Mouse (Mus musculus) intestine, embryonic 16.5 days (tissue): Measurements from ENCODE around the gene Tmub1. TPM values are rescaled to one million over a fixed set of nuclear protein-coding genes. Genes with fewer than 3 reads are reported as not detected.

Experiments used
- ATAC-seq: fragments of 200-750 bp; cut with Nextera tagmentation; 2 replicates; pipeline ENCODE4 v1.8.0; 2017; ENCODE audit warnings: moderate TSS enrichment, moderate library complexity
- H3K27ac ChIP-seq: fragments of 300-500 bp; sonication (generic); 2 replicates; pipeline ENCODE4 v1.5.1; 2014; ENCODE audit warnings: mild to moderate bottlenecking, low read length
- H3K27me3 ChIP-seq: fragments of 300-500 bp; sonication (generic); replicated peaks from 2 replicates; pipeline ENCODE4 v1.6.1; 2014; ENCODE audit warnings: low read length, control low read depth, mixed read lengths; ENCODE audit not compliant: control insufficient read depth, insufficient read depth
- H3K36me3 ChIP-seq: fragments of 300-500 bp; sonication (generic); 2 replicates; pipeline ENCODE4 v1.6.1; 2014; ENCODE audit warnings: low read length, control low read depth; ENCODE audit not compliant: control insufficient read depth, insufficient read depth
- H3K4me1 ChIP-seq: fragments of 300-500 bp; sonication (generic); 2 replicates; pipeline ENCODE4 v1.6.1; 2014; ENCODE audit warnings: low read length, control low read depth, mixed read lengths; ENCODE audit not compliant: control insufficient read depth, insufficient read depth
- H3K4me2 ChIP-seq: fragments of 300-500 bp; sonication (generic); 2 replicates; pipeline ENCODE4 v1.6.1; 2014; ENCODE audit warnings: low read depth, low read length, control low read depth
- H3K4me3 ChIP-seq: fragments of 300-500 bp; sonication (generic); 2 replicates; pipeline ENCODE4 v1.5.1; 2014; ENCODE audit warnings: mild to moderate bottlenecking, low read length
- H3K9ac ChIP-seq: fragments of 300-500 bp; sonication (generic); 2 replicates; pipeline ENCODE4 v1.6.1; 2014; ENCODE audit warnings: low read depth, low read length
- H3K9me3 ChIP-seq: fragments of 300-500 bp; sonication (generic); 2 replicates; pipeline ENCODE4 v1.6.1; 2016; ENCODE audit warnings: low read length, control low read depth; ENCODE audit not compliant: control insufficient read depth
- WGBS: fragments of 180-500 bp; shearing (Covaris S2); extraction: QIAGEN DNeasy Blood & Tissue Kit; methylation state at CpG from one replicate; pipeline ENCODE4 v1.1.7; 2014; 5-methylcytosine and 5-hydroxymethylcytosine counted together
- polyA plus RNA-seq: library from polyadenylated mRNA; unstranded; fragments of >200 nt; fragmentation: Nextera tagmentation; extraction: Ambion mirVana; gene quantifications from 2 replicates; pipeline ENCODE4 v1.2.1, GENCODE M21; 2015

The Tmub1 gene
- polyA plus RNA-seq, 1 experiment from 2014 or later = 28.7 TPM

DNA sequence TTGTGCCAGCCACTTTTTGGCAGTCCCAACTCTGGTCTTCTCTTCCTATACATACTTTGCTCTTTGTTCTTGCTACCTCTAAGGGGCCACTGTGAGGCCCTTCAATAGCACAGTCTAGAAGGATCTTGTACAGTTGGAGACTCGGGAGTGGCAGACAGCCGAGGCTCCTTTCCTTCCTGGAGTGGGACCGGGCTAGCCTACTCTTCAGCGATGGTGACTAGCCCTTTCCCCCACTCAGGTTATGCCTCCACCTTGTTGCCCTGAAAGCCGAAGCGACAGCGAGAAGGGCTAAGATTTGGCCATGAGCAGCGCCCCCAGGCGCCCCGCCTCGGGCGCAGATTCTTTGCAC, 20.4 kb downstream of the Tmub1 start:
- no peaks in the 10 kb centered on the region for H3K9me3 ChIP-seq
- peak overlapping the region; percentile 86 for H3K4me2 ChIP-seq
- no peaks in the 10 kb centered on the region for H3K27me3 ChIP-seq
- H3K4me1 ChIP-seq = peaks cover 27% of the 10 kb centered on the region
- H3K4me3 ChIP-seq = peak overlapping the region; percentile 76
- peak; percentile 11; the same call in 1 of the 2 replicates for ATAC-seq
- H3K27ac ChIP-seq = peak overlapping the region; percentile 98
- WGBS = 25% methylated on average over 12 of the region's 12 CpGs
- H3K9ac ChIP-seq = peak overlapping the region; percentile 81
- H3K36me3 ChIP-seq = peaks cover 6% of the 10 kb centered on the region; the same call in 1 of the 2 replicates

DNA sequence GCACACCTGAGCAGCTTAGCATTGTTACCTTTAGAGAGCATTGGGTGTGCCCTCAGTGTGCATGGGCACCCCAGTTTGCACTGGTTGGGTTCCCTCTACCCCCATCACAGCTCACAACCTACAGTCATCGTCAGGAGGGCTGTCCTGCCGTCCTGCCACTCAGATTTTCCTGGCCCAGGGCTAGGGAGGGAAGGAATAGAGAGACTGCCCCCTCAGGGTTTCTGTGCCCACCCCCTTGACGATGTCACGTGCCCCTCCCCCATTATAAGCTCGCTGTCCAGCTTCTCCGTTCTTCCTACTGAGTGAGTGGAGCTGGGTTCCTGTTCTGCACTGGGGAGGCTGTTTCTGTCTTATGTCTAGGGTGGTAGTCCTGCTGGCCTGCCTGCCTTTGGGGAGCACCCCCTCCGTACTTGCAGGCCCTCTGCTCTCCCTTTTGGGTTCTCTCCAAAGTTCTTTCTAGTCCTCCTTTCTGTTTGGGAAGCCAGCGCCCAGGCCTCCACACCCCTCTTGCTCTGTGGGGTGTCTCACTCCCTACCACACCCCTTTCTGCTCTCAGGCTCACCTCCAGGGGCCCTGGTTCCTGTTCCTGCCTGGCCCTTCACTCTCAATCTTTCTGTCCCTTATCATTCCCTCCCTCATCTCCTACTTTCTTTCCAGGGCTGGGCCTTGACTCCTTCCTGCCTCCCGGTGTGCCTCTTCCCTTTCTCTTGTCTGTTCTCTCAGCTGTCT, 20.9 kb downstream of the Tmub1 start:
- Histone ChIP-seq H3K4me3 (peak overlapping the region; percentile 76), H3K36me3 (peaks cover 6% of the 10 kb centered on the region; the same call in 1 of the 2 replicates), H3K9ac (peak overlapping the region; percentile 81), H3K9me3 (no peaks in the 10 kb centered on the region), H3K27ac (peak overlapping the region; percentile 98), H3K4me1 (peaks cover 27% of the 10 kb centered on the region), H3K4me2 (peak overlapping the region; percentile 86), H3K27me3 (no peaks in the 10 kb centered on the region)
- 0 out of 2 replicates have a peak, but pooled peaks have one; percentile 9 for ATAC-seq
- WGBS = 20% methylated on average over 9 of the region's 9 CpGs

DNA sequence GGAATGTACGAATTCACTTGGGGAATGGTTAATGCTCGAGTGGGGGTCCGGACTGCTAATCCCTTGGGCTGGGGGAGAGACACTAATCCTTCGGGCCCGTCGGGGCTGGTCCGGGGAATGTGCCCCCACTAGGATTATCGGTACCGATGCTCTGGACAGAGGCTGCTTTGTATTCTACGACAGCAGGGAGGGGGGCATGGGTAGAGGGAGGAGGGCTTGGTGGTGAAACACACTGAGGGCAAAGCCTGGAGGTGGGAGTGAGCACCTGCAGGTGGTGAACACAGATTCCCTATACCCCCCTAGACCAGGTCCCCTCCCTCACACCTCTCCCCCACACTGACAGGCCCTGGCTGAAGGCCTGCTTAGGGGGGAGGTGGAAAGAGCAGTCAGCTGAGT, 21.6 kb downstream of the Tmub1 start:
- Histone ChIP-seq H3K9me3 (no peaks in the 10 kb centered on the region), H3K4me2 (peak overlapping the region; percentile 86), H3K36me3 (peaks cover 6% of the 10 kb centered on the region; the same call in 1 of the 2 replicates), H3K4me1 (peaks cover 27% of the 10 kb centered on the region), H3K9ac (peak overlapping the region; percentile 81), H3K27me3 (no peaks in the 10 kb centered on the region), H3K27ac (peak overlapping the region; percentile 98), H3K4me3 (peak overlapping the region; percentile 76)
- no peak for ATAC-seq
- 2% methylated on average over 10 of the region's 10 CpGs for WGBS

DNA sequence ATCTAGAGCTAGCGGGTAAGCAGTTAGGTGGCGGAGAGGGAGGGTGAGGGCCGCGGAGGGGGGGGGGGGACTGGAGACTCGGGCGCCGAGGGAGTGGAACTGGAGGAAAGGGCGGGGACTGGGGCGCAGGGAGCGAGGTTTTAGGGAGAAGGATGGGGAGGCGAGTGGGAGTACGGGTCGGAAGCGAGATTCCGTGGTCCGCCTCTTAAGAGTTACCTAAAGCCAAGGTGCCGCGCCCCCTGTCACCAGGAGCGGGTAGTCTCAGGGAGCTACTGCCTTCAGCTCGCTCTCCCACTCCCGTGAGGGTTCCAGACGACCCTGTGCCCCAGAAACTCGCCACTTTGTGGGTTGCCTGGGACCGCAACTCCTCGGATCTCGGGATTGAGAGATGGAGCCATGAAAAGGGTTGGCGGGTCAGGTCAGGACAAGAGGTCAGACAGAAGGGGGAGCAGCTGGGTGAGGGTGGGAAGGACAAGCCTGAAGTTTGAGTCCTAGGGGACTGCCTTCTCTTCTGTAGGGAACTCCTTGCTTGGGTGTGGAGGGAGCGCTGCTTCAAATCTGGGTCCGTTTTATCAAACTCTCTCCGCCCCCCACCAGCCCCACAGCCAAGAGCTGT, 22.1 kb downstream of the Tmub1 start:
- peak overlapping the region; percentile 86 for H3K4me2 ChIP-seq
- peaks cover 27% of the 10 kb centered on the region for H3K4me1 ChIP-seq
- H3K27me3 ChIP-seq = no peaks in the 10 kb centered on the region
- under 1% methylated on average over 29 of the region's 30 CpGs for WGBS
- H3K9ac ChIP-seq = peak overlapping the region; percentile 81
- 0 out of 2 replicates have a peak, but pooled peaks have one; percentile 1 for ATAC-seq
- H3K9me3 ChIP-seq = no peaks in the 10 kb centered on the region
- peaks cover 6% of the 10 kb centered on the region; the same call in 1 of the 2 replicates for H3K36me3 ChIP-seq
- H3K27ac ChIP-seq = peak overlapping the region; percentile 98
- peak overlapping the region; percentile 76 for H3K4me3 ChIP-seq

DNA sequence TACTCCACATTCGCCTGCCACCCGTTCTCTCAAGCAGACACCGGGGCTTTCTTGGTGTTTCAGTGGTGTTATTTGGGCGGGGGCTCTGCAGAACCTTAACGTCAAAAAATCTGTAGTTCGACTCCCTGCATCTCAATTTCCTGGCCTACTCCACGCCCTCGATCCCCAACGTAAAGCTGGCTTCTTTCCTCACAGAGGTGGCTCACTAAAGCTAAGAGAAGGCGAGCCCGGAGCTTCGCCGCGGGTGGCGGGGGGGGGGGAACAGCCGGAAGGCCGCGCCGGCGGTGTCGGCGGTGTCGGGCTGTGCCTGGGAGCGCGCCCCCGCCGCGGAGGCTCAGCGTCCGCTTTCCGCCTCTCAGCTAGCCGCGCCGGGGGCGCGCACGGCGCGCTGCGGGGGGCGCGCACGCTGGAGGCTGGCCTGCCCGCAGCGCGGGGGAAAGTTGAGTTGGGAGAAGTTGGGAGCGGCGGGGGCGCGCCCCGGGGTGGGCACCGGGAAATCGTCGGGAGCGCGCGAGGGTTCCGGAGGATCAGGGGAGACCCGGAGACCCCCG, 22.7 kb downstream of the Tmub1 start:
- H3K4me1 ChIP-seq = peaks cover 27% of the 10 kb centered on the region
- H3K4me2 ChIP-seq = peak overlapping the region; percentile 86
- under 1% methylated on average over 50 of the region's 60 CpGs for WGBS
- no peaks in the 10 kb centered on the region for H3K27me3 ChIP-seq
- H3K27ac ChIP-seq = peak overlapping the region; percentile 98
- peak; percentile 30 for ATAC-seq
- H3K9ac ChIP-seq = peak overlapping the region; percentile 81
- peak overlapping the region; percentile 76 for H3K4me3 ChIP-seq
- H3K36me3 ChIP-seq = peaks cover 4% of the 10 kb centered on the region; the same call in 1 of the 2 replicates
- no peaks in the 10 kb centered on the region for H3K9me3 ChIP-seq

DNA sequence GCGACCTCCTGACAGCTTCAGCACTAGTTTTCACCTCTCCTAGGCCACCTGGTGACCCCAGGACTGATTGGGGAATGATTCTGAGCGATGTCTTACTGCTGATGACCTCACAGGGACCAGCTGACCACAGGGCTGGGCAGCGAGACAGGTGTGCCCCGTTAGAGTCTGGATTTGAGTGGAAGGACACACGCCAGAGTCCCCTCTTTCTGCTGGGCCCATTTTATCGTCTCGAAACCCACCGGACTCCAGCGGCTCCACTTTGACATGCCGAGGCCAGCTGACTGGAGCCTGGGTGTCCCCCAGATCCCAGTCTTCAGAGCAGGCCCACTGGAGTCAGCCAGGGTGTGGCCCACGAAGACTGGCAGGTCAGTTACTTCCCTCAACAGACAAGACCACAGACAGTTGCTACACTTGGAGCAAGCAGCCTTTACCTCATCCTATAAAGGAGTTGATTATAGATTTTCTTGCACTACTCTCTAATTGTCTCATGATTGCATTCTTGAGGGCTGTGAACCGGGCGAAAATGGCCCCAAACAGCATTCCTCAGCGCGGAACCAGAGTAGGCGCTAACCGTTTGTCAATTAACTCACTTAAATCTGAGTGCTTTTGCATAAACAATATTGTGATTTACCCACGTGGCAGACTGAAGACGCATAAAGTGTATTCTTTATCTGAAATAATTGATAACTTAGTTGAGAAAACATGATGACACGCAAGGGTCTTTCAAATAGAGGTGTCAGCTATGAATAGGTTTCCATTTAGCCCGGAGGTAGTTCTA, 23.5 kb downstream of the Tmub1 start:
- Histone ChIP-seq H3K27me3 (no peaks in the 10 kb centered on the region), H3K27ac (peak overlapping the region; percentile 98), H3K9me3 (no peaks in the 10 kb centered on the region), H3K4me1 (peaks cover 27% of the 10 kb centered on the region), H3K4me2 (peak overlapping the region; percentile 86), H3K4me3 (peak overlapping the region; percentile 76), H3K36me3 (no peaks in the 10 kb centered on the region), H3K9ac (peak overlapping the region; percentile 81)
- no peak for ATAC-seq
- 12% methylated on average over 21 of the region's 21 CpGs for WGBS

DNA sequence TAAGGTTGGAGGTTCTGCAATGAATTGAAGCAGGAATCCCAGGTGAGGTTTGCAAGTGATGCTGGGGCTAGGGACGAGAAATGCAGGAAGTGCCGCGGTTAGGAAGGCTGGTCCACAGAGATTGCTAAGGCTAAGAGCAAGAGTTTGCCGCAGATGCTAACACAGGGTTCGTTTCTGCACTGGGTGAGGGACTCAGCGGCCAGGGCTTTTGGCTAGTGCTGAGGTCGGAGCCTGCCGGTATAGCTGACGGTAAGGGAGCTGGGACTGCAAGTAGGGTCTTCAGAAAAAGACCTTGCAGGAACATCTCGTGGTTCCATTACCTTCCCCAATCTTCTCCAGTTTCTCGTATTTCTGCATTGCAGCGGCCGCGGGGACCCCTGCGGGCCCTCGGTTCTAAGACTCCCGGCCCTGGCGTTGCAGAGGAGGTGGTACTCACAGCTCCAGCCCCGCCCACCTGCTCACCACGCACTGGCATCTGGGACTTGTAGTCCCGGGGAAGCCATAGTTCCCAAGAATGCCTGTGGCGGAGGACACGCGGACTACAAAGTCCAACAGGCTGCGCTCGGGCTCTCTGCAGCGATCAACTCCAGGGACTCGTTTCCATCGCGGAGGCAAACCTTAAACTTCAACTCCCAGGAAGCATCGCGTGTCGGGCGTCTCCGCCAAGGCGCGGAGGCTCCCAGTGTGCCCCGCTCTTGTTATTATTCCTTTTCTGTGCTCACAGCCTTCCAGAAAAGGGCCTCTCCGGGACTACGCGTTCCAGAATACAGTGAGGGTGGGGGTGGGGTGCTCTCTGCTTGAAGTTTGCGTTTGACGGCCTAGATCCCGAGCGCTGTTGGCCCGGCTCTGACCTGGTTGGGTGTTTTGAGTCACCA, 24.3 kb downstream of the Tmub1 start, which contains the start of the genes Cdk5 and Slc4a2:
Gene Cdk5 (minus strand): TSS at position 402 of the 875 bp plus-strand sequence.
Gene Slc4a2 (plus strand): TSS at position 709 of the 875 bp plus-strand sequence.
- Histone ChIP-seq H3K27ac (peak within 1 kb of the TSS; percentile 98), H3K4me3 (peak within 1 kb of the TSS; percentile 76), H3K27me3 (no peaks in the 10 kb centered on the region), H3K4me1 (peaks cover 27% of the 10 kb centered on the region), H3K9me3 (no peaks in the 10 kb centered on the region), H3K36me3 (no peaks in the 10 kb centered on the region), H3K9ac (peak within 1 kb of the TSS; percentile 81), H3K4me2 (peak within 1 kb of the TSS; percentile 86)
- WGBS = under 1% methylated on average over 46 of the region's 46 CpGs
- peak; percentile 89 for ATAC-seq

DNA sequence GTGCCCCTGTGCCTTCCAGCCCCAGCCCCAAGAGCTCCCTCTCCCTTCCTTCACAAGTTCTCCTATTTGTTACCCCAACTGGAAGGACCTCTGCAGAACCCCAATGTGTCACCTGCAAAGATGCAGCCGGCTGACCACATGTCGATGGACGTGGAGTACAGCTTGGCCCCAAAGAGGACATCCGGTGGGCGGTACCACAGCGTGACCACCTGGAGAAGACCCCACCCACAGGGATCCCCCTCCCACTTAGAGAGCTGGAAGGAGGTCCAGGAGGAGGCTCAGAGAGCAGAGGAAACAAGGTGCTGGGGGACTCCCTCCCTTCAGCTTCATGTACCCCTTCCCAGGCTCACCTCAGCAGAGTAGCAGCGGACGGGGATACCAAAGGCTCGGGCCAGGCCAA, 27.3 kb downstream of the Tmub1 start:
- Histone ChIP-seq H3K27ac (no peak overlapping the region), H3K9me3 (no peaks in the 10 kb centered on the region), H3K36me3 (no peaks in the 10 kb centered on the region), H3K4me2 (no peak overlapping the region), H3K4me3 (no peak overlapping the region), H3K27me3 (no peaks in the 10 kb centered on the region), H3K4me1 (peaks cover 10% of the 10 kb centered on the region), H3K9ac (no peak overlapping the region)
- no peak for ATAC-seq
- WGBS = 89% methylated on average over 9 of the region's 9 CpGs
